Mouse (Mus musculus) embryonic facial prominence, embryonic 13.5 days (tissue): ENCODE results near the gene Tmem205. TPM values are rescaled to one million over a fixed set of nuclear protein-coding genes. Genes with fewer than 3 reads are reported as not detected.
A peak's percentile ranks its signal among the peaks of the same experiment; 100 is the strongest.

Experiments used
- ATAC-seq: fragments of 200-750 bp; cut with Nextera tagmentation; 2 replicates; pipeline ENCODE4 v1.8.0; 2017; ENCODE audit warnings: low read depth; ENCODE audit not compliant: insufficient number of reproducible peaks, insufficient read depth, low FRiP score, low TSS enrichment
- H3K27ac ChIP-seq: fragments of 300-500 bp; sonication (generic); 2 replicates; pipeline ENCODE4 v1.5.1; 2015; ENCODE audit warnings: moderate library complexity, mild to moderate bottlenecking, inconsistent platforms
- H3K27me3 ChIP-seq: fragments of 300-500 bp; sonication (generic); 2 replicates; pipeline ENCODE4 v1.6.1; 2015; ENCODE audit warnings: mild to moderate bottlenecking, inconsistent platforms
- H3K36me3 ChIP-seq: fragments of 300-500 bp; sonication (generic); 2 replicates; pipeline ENCODE4 v1.6.1; 2015; ENCODE audit warnings: mild to moderate bottlenecking, inconsistent platforms
- H3K4me1 ChIP-seq: fragments of 300-500 bp; sonication (generic); 2 replicates; pipeline ENCODE4 v1.6.1; 2015; ENCODE audit warnings: inconsistent platforms
- H3K4me2 ChIP-seq: fragments of 300-500 bp; sonication (generic); 2 replicates; pipeline ENCODE4 v1.6.1; 2015; ENCODE audit warnings: moderate library complexity, mild to moderate bottlenecking, inconsistent platforms
- H3K4me3 ChIP-seq: fragments of 300-500 bp; sonication (generic); 2 replicates; pipeline ENCODE4 v1.5.1; 2015; ENCODE audit warnings: mild to moderate bottlenecking, inconsistent platforms
- H3K9ac ChIP-seq: fragments of 300-500 bp; sonication (generic); 2 replicates; pipeline ENCODE4 v1.6.1; 2015; ENCODE audit warnings: mild to moderate bottlenecking, inconsistent platforms
- H3K9me3 ChIP-seq: fragments of 300-500 bp; sonication (generic); 2 replicates; pipeline ENCODE4 v1.6.1; 2016; ENCODE audit warnings: inconsistent platforms
- WGBS: fragments of 180-500 bp; shearing (Covaris S2); methylation state at CpG from one replicate; pipeline ENCODE4 v1.1.7; 2015; ENCODE audit warnings: mixed read lengths; 5-methylcytosine and 5-hydroxymethylcytosine counted together
- polyA plus RNA-seq: library from polyadenylated mRNA; unstranded; fragments of >200 nt; fragmentation: Nextera tagmentation; extraction: Ambion mirVana; gene quantifications from 2 replicates; pipeline ENCODE4 v1.2.1, GENCODE M21; 2015

The Tmem205 gene
- polyA plus RNA-seq, 1 experiment from 2014 or later: 46.7 TPM

- peaks cover 20% of the 10 kb centered on the region; the same call in 1 of the 2 replicates for H3K36me3 ChIP-seq
- no peaks in the 10 kb centered on the region for H3K27me3 ChIP-seq
- WGBS: 95% methylated on average over 1 of the region's 1 CpGs
- no peak for ATAC-seq
- H3K4me1 ChIP-seq: peaks cover 18% of the 10 kb centered on the region
- no peak overlapping the region for H3K4me3 ChIP-seq
- H3K9me3 ChIP-seq: no peaks in the 10 kb centered on the region
- H3K9ac ChIP-seq: no peak overlapping the region
- H3K27ac ChIP-seq: no peak overlapping the region
- no peak overlapping the region for H3K4me2 ChIP-seq
These were observed 1.9 kb downstream of the Tmem205 start for GRCm38 (mm10) chr9:21925506-21925905.

- Histone ChIP-seq H3K4me3 (no peak overlapping the region), H3K27ac (no peak overlapping the region), H3K9me3 (no peaks in the 10 kb centered on the region), H3K36me3 (peaks cover 20% of the 10 kb centered on the region; the same call in 1 of the 2 replicates), H3K9ac (no peak overlapping the region), H3K4me2 (no peak overlapping the region), H3K27me3 (no peaks in the 10 kb centered on the region), H3K4me1 (peaks cover 18% of the 10 kb centered on the region)
- WGBS: 88% methylated on average over 3 of the region's 3 CpGs
- no peak for ATAC-seq
These were observed 2.3 kb downstream of the Tmem205 start for GRCm38 (mm10) chr9:21925034-21925433.

- Histone ChIP-seq H3K36me3 (peaks cover 20% of the 10 kb centered on the region; the same call in 1 of the 2 replicates), H3K4me2 (no peak overlapping the region), H3K27ac (peak overlapping the region; percentile 8; the same call in 1 of the 2 replicates), H3K4me3 (no peak overlapping the region), H3K9ac (no peak overlapping the region), H3K4me1 (peaks cover 18% of the 10 kb centered on the region), H3K27me3 (no peaks in the 10 kb centered on the region), H3K9me3 (no peaks in the 10 kb centered on the region)
- no peak for ATAC-seq
- 67% methylated on average over 6 of the region's 6 CpGs for WGBS
These were observed 3.3 kb downstream of the Tmem205 start for GRCm38 (mm10) chr9:21924099-21924493.

GRCm38 (mm10) chr9:21923490-21924098, 3.8 kb downstream of the Tmem205 start:
- ATAC-seq: no peak
- H3K27ac ChIP-seq: peak overlapping the region; percentile 8; the same call in 1 of the 2 replicates
- H3K27me3 ChIP-seq: no peaks in the 10 kb centered on the region
- no peak overlapping the region for H3K4me2 ChIP-seq
- no peak overlapping the region for H3K4me3 ChIP-seq
- H3K4me1 ChIP-seq: peaks cover 18% of the 10 kb centered on the region
- H3K36me3 ChIP-seq: peaks cover 20% of the 10 kb centered on the region; the same call in 1 of the 2 replicates
- no peak overlapping the region for H3K9ac ChIP-seq
- 71% methylated on average over 3 of the region's 3 CpGs for WGBS
- no peaks in the 10 kb centered on the region for H3K9me3 ChIP-seq

GRCm38 (mm10) chr9:21923036-21923435, 4.3 kb downstream of the Tmem205 start:
- no peak overlapping the region for H3K27ac ChIP-seq
- no peak overlapping the region for H3K4me3 ChIP-seq
- ATAC-seq: no peak
- H3K9me3 ChIP-seq: no peaks in the 10 kb centered on the region
- no peaks in the 10 kb centered on the region for H3K27me3 ChIP-seq
- peaks cover 22% of the 10 kb centered on the region for H3K4me1 ChIP-seq
- no peak overlapping the region for H3K4me2 ChIP-seq
- 89% methylated on average over 4 of the region's 4 CpGs for WGBS
- H3K9ac ChIP-seq: no peak overlapping the region
- H3K36me3 ChIP-seq: peaks cover 20% of the 10 kb centered on the region; the same call in 1 of the 2 replicates

GRCm38 (mm10) chr9:21918692-21919384, 8.5 kb downstream of the Tmem205 start:
- no peak overlapping the region for H3K9ac ChIP-seq
- H3K4me2 ChIP-seq: peak overlapping the region; percentile 86
- peaks cover 12% of the 10 kb centered on the region; the same call in 1 of the 2 replicates for H3K4me1 ChIP-seq
- no peaks in the 10 kb centered on the region for H3K9me3 ChIP-seq
- H3K27me3 ChIP-seq: peaks cover 25% of the 10 kb centered on the region
- H3K27ac ChIP-seq: no peak overlapping the region
- 18% methylated on average over 5 of the region's 5 CpGs for WGBS
- no peak for ATAC-seq
- peaks cover 6% of the 10 kb centered on the region; the same call in 1 of the 2 replicates for H3K36me3 ChIP-seq
- H3K4me3 ChIP-seq: peak overlapping the region; percentile 54

GRCm38 (mm10) chr9:21918035-21918592, 9.2 kb downstream of the Tmem205 start, which contains the start of gene Rab3d:
Gene Rab3d, minus strand, starts transcription at chr9:21918192.
- under 1% methylated on average over 36 of the region's 36 CpGs for WGBS
- peak; percentile 94 for ATAC-seq
- no peak within 1 kb of the TSS; the same call in 1 of the 2 replicates for H3K27ac ChIP-seq
- 0 out of 2 replicates have a peak, but pooled peaks cover 11% of the 10 kb centered on the region for H3K4me1 ChIP-seq
- no peaks in the 10 kb centered on the region for H3K9me3 ChIP-seq
- peak within 1 kb of the TSS; percentile 54 for H3K4me3 ChIP-seq
- peaks cover 25% of the 10 kb centered on the region for H3K27me3 ChIP-seq
- peak within 1 kb of the TSS; percentile 72 for H3K9ac ChIP-seq
- H3K4me2 ChIP-seq: peak within 1 kb of the TSS; percentile 86
- peaks cover 6% of the 10 kb centered on the region; the same call in 1 of the 2 replicates for H3K36me3 ChIP-seq

GRCm38 (mm10) chr9:21917493-21918034, 9.8 kb downstream of the Tmem205 start:
- 2% methylated on average over 34 of the region's 35 CpGs for WGBS
- peak overlapping the region; percentile 72 for H3K9ac ChIP-seq
- peak overlapping the region; percentile 86 for H3K4me2 ChIP-seq
- ATAC-seq: peak; percentile 63
- peaks cover 6% of the 10 kb centered on the region; the same call in 1 of the 2 replicates for H3K36me3 ChIP-seq
- H3K4me1 ChIP-seq: 0 out of 2 replicates have a peak, but pooled peaks cover 11% of the 10 kb centered on the region
- H3K9me3 ChIP-seq: no peaks in the 10 kb centered on the region
- peak overlapping the region; percentile 54 for H3K4me3 ChIP-seq
- H3K27me3 ChIP-seq: peaks cover 25% of the 10 kb centered on the region
- no peak overlapping the region; the same call in 1 of the 2 replicates for H3K27ac ChIP-seq

GRCm38 (mm10) chr9:21916851-21917492, 10.4 kb downstream of the Tmem205 start:
- peaks cover 25% of the 10 kb centered on the region for H3K27me3 ChIP-seq
- no peak overlapping the region for H3K27ac ChIP-seq
- H3K4me1 ChIP-seq: 0 out of 2 replicates have a peak, but pooled peaks cover 11% of the 10 kb centered on the region
- ATAC-seq: no peak
- no peaks in the 10 kb centered on the region for H3K9me3 ChIP-seq
- peaks cover 6% of the 10 kb centered on the region; the same call in 1 of the 2 replicates for H3K36me3 ChIP-seq
- WGBS: 71% methylated on average over 3 of the region's 3 CpGs
- peak overlapping the region; percentile 72; the same call in 1 of the 2 replicates for H3K9ac ChIP-seq
- H3K4me3 ChIP-seq: peak overlapping the region; percentile 54
- peak overlapping the region; percentile 86 for H3K4me2 ChIP-seq

GRCm38 (mm10) chr9:21909474-21910223, 17.7 kb downstream of the Tmem205 start:
- WGBS: 74% methylated on average over 10 of the region's 10 CpGs
- ATAC-seq: no peak
- no peaks in the 10 kb centered on the region for H3K36me3 ChIP-seq

More at GRCm38 (mm10) chr9:21909474-21910223, 17.7 kb downstream of the Tmem205 start:
- Histone ChIP-seq H3K9me3 (no peaks in the 10 kb centered on the region), H3K4me2 (no peak overlapping the region), H3K27ac (no peak overlapping the region), H3K27me3 (0 out of 2 replicates have a peak, but pooled peaks cover 12% of the 10 kb centered on the region), H3K4me1 (no peaks in the 10 kb centered on the region), H3K9ac (no peak overlapping the region), H3K4me3 (no peak overlapping the region)
